Mouse (Mus musculus) hindbrain, embryonic 16.5 days (tissue): ENCODE results near the gene Golt1a. TPM values are rescaled to one million over a fixed set of nuclear protein-coding genes. Genes with fewer than 3 reads are reported as not detected.

Experiments
- ATAC-seq: fragments of 200-750 bp; cut with Nextera tagmentation; 2 replicates; pipeline ENCODE4 v1.8.0; 2017; ENCODE audit warnings: moderate TSS enrichment, moderate library complexity
- H3K27ac ChIP-seq: fragments of 300-500 bp; sonication (generic); 2 replicates; pipeline ENCODE4 v1.5.1; 2014; ENCODE audit warnings: low read depth, mild to moderate bottlenecking, control low read depth, low read length, moderate library complexity
- H3K27me3 ChIP-seq: fragments of 300-500 bp; sonication (generic); replicated peaks from 2 replicates; pipeline ENCODE4 v1.6.1; 2014; ENCODE audit warnings: low read length; ENCODE audit not compliant: control insufficient read depth, insufficient read depth
- H3K36me3 ChIP-seq: fragments of 300-500 bp; sonication (generic); 2 replicates; pipeline ENCODE4 v1.6.1; 2014; ENCODE audit warnings: mild to moderate bottlenecking, low read length, moderate library complexity, mixed read lengths; ENCODE audit not compliant: control insufficient read depth, insufficient read depth
- H3K4me1 ChIP-seq: fragments of 300-500 bp; sonication (generic); 2 replicates; pipeline ENCODE4 v1.6.1; 2014; ENCODE audit warnings: low read depth, low read length; ENCODE audit not compliant: control insufficient read depth, insufficient read depth
- H3K4me2 ChIP-seq: fragments of 300-500 bp; sonication (generic); 2 replicates; pipeline ENCODE4 v1.6.1; 2014; ENCODE audit warnings: mild to moderate bottlenecking, low read length, control low read depth, moderate library complexity
- H3K4me3 ChIP-seq: fragments of 300-500 bp; sonication (generic); 2 replicates; pipeline ENCODE4 v1.5.1; 2014; ENCODE audit warnings: mild to moderate bottlenecking, low read length, control low read depth, moderate library complexity
- H3K9ac ChIP-seq: fragments of 300-500 bp; sonication (generic); 2 replicates; pipeline ENCODE4 v1.6.1; 2014; ENCODE audit warnings: low read depth, mild to moderate bottlenecking, control low read depth, low read length, moderate library complexity
- H3K9me3 ChIP-seq: fragments of 300-500 bp; sonication (generic); 2 replicates; pipeline ENCODE4 v1.6.1; 2014; ENCODE audit warnings: mild to moderate bottlenecking, low read length, moderate library complexity; ENCODE audit not compliant: control insufficient read depth
- WGBS: fragments of 180-500 bp; shearing (Covaris S2); extraction: QIAGEN DNeasy Blood & Tissue Kit; methylation state at CpG from one replicate; pipeline ENCODE4 v1.1.7; 2014; 5-methylcytosine and 5-hydroxymethylcytosine counted together
- polyA plus RNA-seq: library from polyadenylated mRNA; unstranded; fragments of >200 nt; fragmentation: Nextera tagmentation; extraction: Ambion mirVana; gene quantifications from 2 replicates; pipeline ENCODE4 v1.2.1, GENCODE M21; 2015

Golt1a gene
- polyA plus RNA-seq, 1 experiment from 2014 or later = not detected

- no peak within 1 kb of the TSS for H3K4me3 ChIP-seq
- WGBS = 86% methylated on average over 1 of the region's 1 CpGs
Observed at GRCm38 (mm10) chr1:133350210-133350609, 40.6 kb downstream of the Golt1a start, which contains the start of gene Ren1. Gene Ren1 (plus strand): TSS chr1:133350510.

GRCm38 (mm10) chr1:133351762-133352161 is 42.2 kb downstream of the Golt1a start:
- ATAC-seq = no peak
- H3K27ac ChIP-seq = no peak overlapping the region
- no peaks in the 10 kb centered on the region for H3K36me3 ChIP-seq
- WGBS = 64% methylated on average over 9 of the region's 9 CpGs
- H3K4me1 ChIP-seq = peaks cover 2% of the 10 kb centered on the region
- no peak overlapping the region for H3K4me3 ChIP-seq
- no peak overlapping the region for H3K9ac ChIP-seq
- H3K4me2 ChIP-seq = no peak overlapping the region
- H3K9me3 ChIP-seq = no peaks in the 10 kb centered on the region
- H3K27me3 ChIP-seq = 0 out of 2 replicates have a peak, but pooled peaks cover 2% of the 10 kb centered on the region

More at GRCm38 (mm10) chr1:133350210-133350609, 40.6 kb downstream of the Golt1a start, which contains the start of gene Ren1:
- Histone ChIP-seq H3K27me3 (0 out of 2 replicates have a peak, but pooled peaks cover 2% of the 10 kb centered on the region), H3K9me3 (no peaks in the 10 kb centered on the region), H3K4me2 (no peak within 1 kb of the TSS), H3K4me1 (peaks cover 2% of the 10 kb centered on the region), H3K9ac (no peak within 1 kb of the TSS), H3K36me3 (no peaks in the 10 kb centered on the region), H3K27ac (no peak within 1 kb of the TSS)
- ATAC-seq = no peak

GRCm38 (mm10) chr1:133353371-133353809 is 43.8 kb downstream of the Golt1a start:
- no peaks in the 10 kb centered on the region for H3K9me3 ChIP-seq
- WGBS = 35% methylated on average over 12 of the region's 12 CpGs
- no peaks in the 10 kb centered on the region for H3K36me3 ChIP-seq
- H3K4me3 ChIP-seq = no peak overlapping the region
- H3K9ac ChIP-seq = no peak overlapping the region
- H3K27me3 ChIP-seq = 0 out of 2 replicates have a peak, but pooled peaks cover 2% of the 10 kb centered on the region
- H3K27ac ChIP-seq = no peak overlapping the region
- ATAC-seq = peak; percentile 51; the same call in 1 of the 2 replicates
- H3K4me1 ChIP-seq = peaks cover 2% of the 10 kb centered on the region
- peak overlapping the region; percentile 10; the same call in 1 of the 2 replicates for H3K4me2 ChIP-seq

GRCm38 (mm10) chr1:133355469-133355868 is 45.9 kb downstream of the Golt1a start:
- Histone ChIP-seq H3K27ac (no peak overlapping the region), H3K4me2 (no peak overlapping the region), H3K4me1 (peaks cover 2% of the 10 kb centered on the region), H3K4me3 (no peak overlapping the region), H3K9me3 (no peaks in the 10 kb centered on the region), H3K27me3 (0 out of 2 replicates have a peak, but pooled peaks cover 2% of the 10 kb centered on the region), H3K36me3 (no peaks in the 10 kb centered on the region), H3K9ac (no peak overlapping the region)
- ATAC-seq = no peak
- WGBS = 52% methylated on average over 5 of the region's 5 CpGs

- no peaks in the 10 kb centered on the region for H3K9me3 ChIP-seq
- no peak for ATAC-seq
- no peak overlapping the region for H3K4me3 ChIP-seq
- no peak overlapping the region for H3K27ac ChIP-seq
- H3K36me3 ChIP-seq = no peaks in the 10 kb centered on the region
- H3K4me2 ChIP-seq = no peak overlapping the region
- no peak overlapping the region for H3K9ac ChIP-seq
- H3K27me3 ChIP-seq = 0 out of 2 replicates have a peak, but pooled peaks cover 2% of the 10 kb centered on the region
- WGBS = 56% methylated on average over 15 of the region's 15 CpGs
- peaks cover 2% of the 10 kb centered on the region for H3K4me1 ChIP-seq
Observed at GRCm38 (mm10) chr1:133355912-133356311, 46.3 kb downstream of the Golt1a start.

GRCm38 (mm10) chr1:133356330-133356729 is 46.7 kb downstream of the Golt1a start:
- H3K4me2 ChIP-seq = no peak overlapping the region
- H3K27me3 ChIP-seq = 0 out of 2 replicates have a peak, but pooled peaks cover 2% of the 10 kb centered on the region
- no peak overlapping the region for H3K27ac ChIP-seq
- peaks cover 2% of the 10 kb centered on the region for H3K4me1 ChIP-seq
- no peak overlapping the region for H3K9ac ChIP-seq
- H3K4me3 ChIP-seq = no peak overlapping the region
- WGBS = 73% methylated on average over 8 of the region's 8 CpGs
- ATAC-seq = no peak
- no peaks in the 10 kb centered on the region for H3K9me3 ChIP-seq
- no peaks in the 10 kb centered on the region for H3K36me3 ChIP-seq

GRCm38 (mm10) chr1:133361006-133361405 is 51.4 kb downstream of the Golt1a start:
- 95% methylated on average over 6 of the region's 6 CpGs for WGBS
- Histone ChIP-seq H3K4me2 (no peak overlapping the region), H3K27me3 (no peaks in the 10 kb centered on the region), H3K36me3 (no peaks in the 10 kb centered on the region), H3K27ac (no peak overlapping the region), H3K4me1 (peaks cover 8% of the 10 kb centered on the region; the same call in 1 of the 2 replicates), H3K4me3 (no peak overlapping the region), H3K9me3 (no peaks in the 10 kb centered on the region), H3K9ac (no peak overlapping the region)
- ATAC-seq = no peak

- ATAC-seq = no peak
- Histone ChIP-seq H3K9ac (no peak overlapping the region), H3K4me3 (no peak overlapping the region), H3K4me1 (peaks cover 8% of the 10 kb centered on the region; the same call in 1 of the 2 replicates), H3K27me3 (no peaks in the 10 kb centered on the region), H3K27ac (no peak overlapping the region), H3K9me3 (no peaks in the 10 kb centered on the region), H3K36me3 (no peaks in the 10 kb centered on the region), H3K4me2 (no peak overlapping the region)
- WGBS = 91% methylated on average over 5 of the region's 5 CpGs
Observed at GRCm38 (mm10) chr1:133362103-133362502, 52.5 kb downstream of the Golt1a start.

- under 1% methylated on average over 50 of the region's 52 CpGs for WGBS
- Histone ChIP-seq H3K4me2 (peak within 1 kb of the TSS; percentile 93), H3K9me3 (no peaks in the 10 kb centered on the region), H3K36me3 (no peaks in the 10 kb centered on the region), H3K27ac (peak within 1 kb of the TSS; percentile 67), H3K4me3 (peak within 1 kb of the TSS; percentile 74), H3K9ac (peak within 1 kb of the TSS; percentile 82), H3K27me3 (no peaks in the 10 kb centered on the region), H3K4me1 (peaks cover 13% of the 10 kb centered on the region)
- ATAC-seq = peak; percentile 87
Observed at GRCm38 (mm10) chr1:133363276-133364021, 53.8 kb downstream of the Golt1a start, which contains the start of gene Etnk2. Gene Etnk2 (plus strand): TSS chr1:133363572.
